Mouse (Mus musculus): ENCODE measurements around the gene Oas1g. TPM values are rescaled to one million over a fixed set of nuclear protein-coding genes. Genes with fewer than 3 reads are reported as not detected.
"Not testable (repeated sequence)": the region's sequence is repeated elsewhere in the genome, so short reads cannot be mapped to it uniquely, and the experiment has no call there.

Gene Oas1g
- total RNA-seq (2021), result not detected
- long read RNA-seq, experiment 1, result 0 reads
- long read RNA-seq, experiment 2, result 0 reads

DNA sequence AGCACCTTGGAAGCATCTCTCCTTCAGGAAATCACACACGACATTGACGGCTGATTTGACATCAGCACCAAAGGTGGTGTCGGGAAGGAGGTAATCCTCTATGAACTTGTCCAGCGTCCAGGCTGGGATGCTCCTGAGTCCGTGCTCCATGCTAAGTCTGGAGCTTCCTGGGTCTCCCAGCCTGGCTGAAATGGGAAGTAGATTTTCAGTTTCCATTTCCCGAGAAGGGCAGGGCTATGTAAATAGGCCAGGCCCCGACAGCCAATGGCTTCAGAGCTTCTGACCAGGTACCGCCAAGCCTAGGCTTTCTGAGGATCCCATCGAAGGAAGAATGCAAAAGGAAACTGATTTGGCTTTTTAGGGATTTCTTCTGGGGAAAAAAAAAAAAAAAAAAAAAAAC, at the start of gene Oas1g:
Gene Oas1g, minus strand, starts transcription at position 201 of the 400 bp plus-strand sequence.
- not testable (repeated sequence) for DNase-seq (ENCODE audit: low spot score in 2 of 2)

DNA sequence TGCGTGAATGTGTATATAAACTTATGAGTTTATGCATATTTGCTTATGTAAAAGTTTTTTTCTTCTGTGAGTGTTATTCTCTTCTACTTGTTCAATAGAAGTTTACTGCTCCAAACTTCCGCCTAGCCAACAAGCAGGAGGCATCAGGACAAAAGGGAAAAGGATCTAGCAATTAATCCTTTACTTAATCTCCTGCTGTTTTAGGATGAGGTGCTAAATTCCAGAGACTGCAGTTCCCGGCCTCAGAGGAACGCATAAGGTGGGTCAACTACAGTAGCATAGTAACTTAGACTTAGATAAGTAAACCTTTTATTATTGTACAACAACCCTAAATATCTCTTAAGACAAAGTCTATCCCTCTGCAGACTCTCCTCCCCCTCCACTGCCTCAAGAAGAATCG, 46.6 kb upstream of the Oas1g start:
- no peak for DNase-seq (ENCODE audit: low spot score in 2 of 2)

DNA sequence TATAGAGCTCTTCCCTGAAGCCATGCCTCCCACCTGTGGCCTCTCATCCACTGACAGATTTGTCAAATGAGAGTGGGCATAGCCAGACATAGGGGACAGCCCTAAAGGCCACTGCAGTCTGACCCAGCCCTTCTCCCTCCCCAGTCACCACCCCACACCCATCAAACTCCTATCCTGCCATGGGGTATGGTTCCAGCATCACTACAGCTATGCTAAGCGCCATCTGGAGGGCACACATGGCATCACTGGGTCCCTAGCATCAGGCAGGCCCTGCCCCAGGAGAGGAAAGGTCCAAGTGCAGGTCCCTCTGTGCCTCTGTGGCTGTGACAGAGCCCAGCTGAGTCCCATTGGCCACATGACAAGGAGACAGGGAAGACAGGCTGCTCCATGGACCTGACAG, 39.6 kb upstream of the Oas1g start:
- no peak for DNase-seq (ENCODE audit: low spot score in 2 of 2)

DNA sequence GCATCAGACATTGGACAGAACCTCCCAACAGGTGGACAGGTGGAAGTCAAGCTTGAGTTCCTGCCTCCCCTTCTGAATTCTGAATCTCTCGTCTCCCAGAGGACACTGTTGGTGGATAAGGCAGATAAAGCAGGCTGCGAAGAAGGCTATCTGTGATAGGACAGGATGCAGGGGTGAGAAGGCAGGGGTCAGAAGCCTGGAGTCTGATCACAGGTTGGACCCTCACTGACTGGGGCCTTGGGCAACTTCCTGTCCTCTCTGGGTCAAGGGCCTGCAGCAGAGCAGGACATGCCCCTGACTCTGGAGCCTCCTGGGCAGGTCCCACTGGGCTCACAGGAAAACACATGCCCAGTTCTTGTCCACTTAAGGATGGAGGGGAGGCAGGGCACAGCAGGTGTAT, 38.9 kb upstream of the Oas1g start:
- DNase-seq (ENCODE audit: low spot score in 2 of 2), result not testable (repeated sequence)

DNA sequence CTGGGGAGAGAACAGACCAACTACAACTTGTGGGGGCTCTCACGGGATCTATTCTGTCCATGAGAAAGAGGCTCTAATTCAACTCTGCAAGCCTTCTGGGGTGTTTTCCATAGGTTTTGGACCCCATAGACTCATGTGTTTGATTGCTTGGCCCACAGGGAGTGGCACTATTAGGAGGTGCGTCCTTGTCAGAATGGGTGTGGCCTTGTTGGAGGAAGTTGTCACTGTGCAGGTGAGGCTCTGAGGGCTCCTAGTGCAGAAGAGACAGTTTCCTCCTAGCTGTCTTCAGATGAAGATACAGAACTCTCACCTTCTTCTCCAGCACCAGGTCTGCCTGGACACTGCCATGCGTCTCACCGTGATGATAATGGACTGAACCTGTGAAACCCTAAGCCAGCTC, 37.1 kb upstream of the Oas1g start:
- DNase-seq (ENCODE audit: low spot score in 2 of 2), result not testable (repeated sequence)

DNA sequence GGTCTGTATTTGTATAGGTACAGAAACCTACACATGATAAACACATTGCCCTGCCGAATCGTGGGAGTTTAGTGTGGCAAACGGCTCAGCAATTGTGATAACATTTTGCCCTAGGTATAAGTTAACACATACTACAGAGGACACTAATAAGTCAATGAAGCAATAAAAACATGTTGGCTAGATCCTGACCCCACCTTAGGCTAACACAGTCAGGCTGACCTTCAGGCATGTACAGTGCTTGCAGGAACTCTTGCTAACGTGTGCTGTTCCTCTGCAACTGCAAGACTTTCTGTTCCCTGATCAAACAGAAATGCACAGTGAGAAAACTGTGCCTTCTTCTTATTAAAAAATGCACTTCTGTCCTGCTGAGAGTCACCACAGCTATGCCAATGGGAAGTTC, 36.6 kb upstream of the Oas1g start:
- no peak for DNase-seq (ENCODE audit: low spot score in 2 of 2)

DNA sequence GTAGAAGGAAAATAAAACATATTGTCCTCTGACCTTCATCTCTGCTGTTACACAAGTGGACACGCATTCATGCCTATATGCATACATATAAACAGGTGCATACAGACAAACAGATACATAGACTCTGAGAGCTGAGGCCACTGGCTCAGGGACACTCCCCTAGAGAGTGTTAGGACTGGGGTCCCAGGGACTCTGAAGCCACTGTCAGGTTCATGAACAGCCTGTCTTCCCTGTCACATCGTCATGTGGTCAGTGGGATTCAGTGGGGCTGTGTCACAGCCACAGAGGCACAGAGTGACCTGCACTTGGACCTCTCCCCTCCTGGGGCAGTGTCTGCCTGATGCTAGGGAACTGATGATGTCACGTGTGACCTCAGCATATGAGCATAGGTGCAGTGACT, 32.9 kb upstream of the Oas1g start:
- DNase-seq (ENCODE audit: low spot score in 2 of 2), result no peak

DNA sequence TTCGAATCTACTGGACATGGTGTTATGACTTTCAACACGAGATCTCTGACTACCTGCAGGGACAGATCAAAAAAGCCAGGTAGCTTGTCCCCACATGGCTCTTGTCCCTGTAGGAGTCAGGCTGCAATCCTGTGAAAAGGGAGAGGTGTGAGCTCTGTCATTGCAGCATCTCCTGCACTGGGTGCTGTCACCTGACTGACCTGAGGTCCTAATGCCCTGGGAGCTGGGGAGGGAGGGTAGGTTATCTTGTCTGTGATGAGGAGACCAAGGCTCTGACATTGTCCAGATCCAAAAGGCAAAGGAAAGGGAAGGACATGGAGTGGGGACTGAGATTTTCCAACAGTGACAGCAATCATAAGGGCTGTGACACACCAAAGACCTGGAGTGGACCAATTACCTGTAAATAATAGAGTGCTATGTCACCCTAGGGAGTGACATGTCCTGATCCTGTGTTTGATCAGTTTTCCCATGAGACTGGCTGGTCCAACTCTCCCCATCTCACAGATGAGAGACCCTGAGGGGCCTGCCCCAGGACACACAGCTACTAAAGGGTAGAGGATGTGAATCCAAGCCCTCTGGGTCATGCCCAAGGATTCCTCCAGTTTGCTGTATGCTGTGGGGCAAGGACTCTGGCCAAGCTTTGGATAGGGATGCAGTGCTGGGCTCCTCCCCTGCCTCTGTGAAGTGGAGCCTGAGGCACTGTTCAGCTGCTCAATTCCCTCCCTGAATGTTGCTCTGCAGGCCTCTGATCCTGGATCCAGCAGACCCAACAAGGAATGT, 31.9 kb upstream of the Oas1g start:
- not testable (repeated sequence) for DNase-seq (ENCODE audit: low spot score in 2 of 2)

DNA sequence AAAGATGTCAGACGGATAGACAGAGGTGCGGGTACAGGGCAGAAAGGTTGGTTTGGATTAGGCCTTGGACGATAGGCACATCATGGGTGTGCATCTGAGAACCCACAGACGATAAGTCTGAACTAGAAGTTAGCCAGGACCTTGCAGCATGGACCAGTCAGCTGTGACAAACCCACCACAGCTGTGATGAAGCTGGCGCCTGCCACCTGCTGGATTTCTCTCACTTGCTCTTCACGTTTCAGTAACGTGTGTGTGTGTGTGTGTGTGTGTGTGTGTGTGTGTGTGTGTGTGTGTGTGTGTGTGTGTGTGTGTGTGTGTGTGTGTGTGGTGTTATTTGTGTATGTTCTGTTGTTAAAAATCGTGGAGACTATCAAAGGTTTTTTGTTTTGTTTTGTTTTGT, 26.8 kb upstream of the Oas1g start, which contains the start of gene Oas1d:
Gene Oas1d, plus strand, starts transcription at position 333 of the 400 bp plus-strand sequence.
- not testable (repeated sequence) for DNase-seq (ENCODE audit: low spot score in 2 of 2)

DNA sequence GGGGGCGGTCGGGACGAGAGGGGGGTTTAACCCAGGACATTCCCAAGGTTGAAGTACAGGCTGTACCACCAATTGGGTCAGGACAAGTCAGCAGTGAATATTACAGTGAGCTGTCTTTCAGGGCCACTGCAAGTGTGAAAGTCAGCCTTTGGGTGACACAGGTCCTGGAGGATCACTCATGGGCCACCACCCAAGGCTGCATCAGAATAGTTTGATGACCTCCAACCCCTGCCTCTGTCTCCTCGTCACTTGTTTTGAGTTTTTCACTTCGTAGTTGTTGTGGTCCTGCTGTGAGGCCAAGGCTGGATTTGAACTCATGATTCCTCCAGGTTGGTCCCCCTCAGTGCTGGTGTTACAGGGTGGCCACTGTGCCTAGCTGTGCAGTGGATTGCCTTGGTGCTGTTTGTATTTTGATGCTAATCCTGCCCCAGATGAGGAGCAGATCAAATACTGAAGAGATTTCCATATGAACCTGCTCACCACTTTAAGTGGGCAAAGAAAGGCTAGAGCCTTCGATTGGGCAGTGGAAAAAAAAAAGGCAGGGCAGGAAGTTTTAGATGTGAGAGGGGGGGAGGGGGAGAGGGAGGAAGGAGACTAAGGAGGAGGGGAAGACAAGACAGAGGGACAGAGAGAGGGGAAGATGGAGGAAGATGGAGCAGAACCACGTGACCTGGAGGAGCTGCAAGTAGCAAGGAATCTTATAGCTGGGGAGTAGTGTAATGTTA, 20.9 kb upstream of the Oas1g start:
- DNase-seq (ENCODE audit: low spot score in 2 of 2), result no peak

DNA sequence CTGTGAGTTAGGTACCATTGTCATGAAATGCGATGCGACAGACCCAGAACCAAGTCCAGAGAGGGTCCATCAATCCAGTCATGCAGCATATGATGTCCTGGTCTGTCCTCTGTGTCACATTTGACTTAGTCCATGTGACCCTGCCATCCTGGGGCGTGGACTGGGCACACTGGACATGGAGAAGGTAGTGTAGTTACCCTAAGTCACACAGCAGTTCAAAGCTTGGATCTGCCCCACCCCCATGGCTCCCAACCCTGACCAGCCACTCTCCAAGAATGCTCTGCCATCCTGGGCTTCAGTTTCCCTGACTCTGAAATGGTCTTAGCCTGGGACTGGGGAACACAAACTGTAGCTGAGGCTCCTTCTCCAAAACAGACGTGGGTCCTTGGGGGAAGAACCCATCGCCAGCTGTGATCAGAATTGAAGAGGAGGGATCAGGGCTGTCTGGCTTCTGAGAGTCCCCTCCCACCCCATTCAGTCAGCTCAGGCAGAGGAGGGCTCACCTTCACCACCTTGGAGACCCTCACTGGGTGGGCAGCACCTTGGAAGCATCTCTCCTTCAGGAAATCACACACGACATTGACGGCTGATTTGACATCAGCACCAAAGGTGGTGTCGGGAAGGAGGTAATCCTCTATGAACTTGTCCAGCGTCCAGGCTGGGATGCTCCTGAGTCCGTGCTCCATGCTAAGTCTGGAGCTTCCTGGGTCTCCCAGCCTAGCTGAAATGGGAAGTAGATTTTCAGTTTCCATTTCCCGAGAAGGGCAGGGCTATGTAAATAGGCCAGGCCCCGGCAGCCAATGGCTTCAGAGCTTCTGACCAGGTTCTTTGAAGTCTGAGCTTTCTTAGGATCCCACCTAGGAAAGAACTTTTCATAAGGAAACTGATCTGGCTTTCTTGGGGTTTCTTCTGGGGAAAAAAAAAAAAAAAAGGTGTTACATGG, 19.6 kb upstream of the Oas1g start, which contains the start of gene Oas1a:
Gene Oas1a, minus strand, starts transcription at position 731 of the 943 bp plus-strand sequence.
- not testable (repeated sequence) for DNase-seq (ENCODE audit: low spot score in 2 of 2)

DNA sequence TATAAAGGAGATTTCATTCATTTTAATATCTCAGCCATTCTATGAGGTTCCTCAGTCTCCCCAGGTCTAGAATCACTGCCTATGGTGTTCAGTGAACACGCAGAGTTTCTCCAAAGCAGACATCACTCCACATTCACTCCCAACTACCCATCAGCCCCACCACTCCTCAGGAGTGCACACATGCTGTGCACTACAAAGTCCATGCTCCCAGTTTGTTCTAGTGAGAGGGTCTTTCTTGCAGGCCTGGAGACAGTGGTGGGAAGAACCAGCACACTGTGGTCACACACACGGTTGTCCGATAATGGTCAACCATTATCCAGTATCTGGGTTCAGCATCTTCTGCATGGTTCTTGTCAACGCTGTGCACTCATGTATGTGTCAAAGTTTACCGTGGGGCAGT, 14.6 kb upstream of the Oas1g start:
- DNase-seq (ENCODE audit: low spot score in 2 of 2), result no peak

DNA sequence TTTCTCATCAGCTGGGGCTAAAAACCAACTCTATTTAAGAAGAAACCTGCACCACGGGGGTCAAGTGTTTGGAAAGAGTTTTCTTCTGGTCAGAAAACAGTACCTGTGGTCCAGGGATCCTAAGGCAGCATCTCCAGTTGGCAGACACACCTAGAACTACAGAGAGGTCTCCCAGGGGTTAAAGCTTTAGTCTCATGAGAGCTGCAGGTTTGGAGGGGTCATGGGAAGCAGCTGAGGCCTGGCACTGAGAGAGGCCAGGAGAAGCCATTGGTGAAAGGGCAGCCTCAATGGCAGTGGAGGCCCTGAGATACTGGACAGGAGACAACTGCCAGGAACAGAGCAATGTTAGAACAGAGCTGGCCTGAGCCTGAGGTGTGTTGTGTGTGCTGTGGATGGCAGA, 13.3 kb upstream of the Oas1g start:
- DNase-seq (ENCODE audit: low spot score in 2 of 2), result no peak

DNA sequence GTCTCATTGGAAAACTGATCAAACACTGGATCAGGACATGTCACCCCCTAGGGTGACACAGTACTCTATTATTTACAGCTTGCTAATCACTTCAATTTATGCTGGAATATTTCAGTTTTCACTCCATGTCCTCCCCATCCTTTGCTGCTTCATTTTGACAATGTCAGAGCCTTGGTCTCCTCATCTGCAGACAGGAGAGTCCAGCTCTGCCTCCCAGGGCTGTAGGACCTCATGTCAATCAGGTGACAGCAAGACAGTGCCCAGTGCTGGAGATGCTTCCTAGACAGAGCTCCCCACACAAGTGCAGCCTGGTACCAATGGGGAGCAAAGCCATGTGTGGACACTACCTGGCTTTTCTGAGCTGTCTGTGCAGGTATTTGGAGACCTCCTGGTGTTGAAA, 11.3 kb upstream of the Oas1g start:
- no peak for DNase-seq (ENCODE audit: low spot score in 2 of 2)

DNA sequence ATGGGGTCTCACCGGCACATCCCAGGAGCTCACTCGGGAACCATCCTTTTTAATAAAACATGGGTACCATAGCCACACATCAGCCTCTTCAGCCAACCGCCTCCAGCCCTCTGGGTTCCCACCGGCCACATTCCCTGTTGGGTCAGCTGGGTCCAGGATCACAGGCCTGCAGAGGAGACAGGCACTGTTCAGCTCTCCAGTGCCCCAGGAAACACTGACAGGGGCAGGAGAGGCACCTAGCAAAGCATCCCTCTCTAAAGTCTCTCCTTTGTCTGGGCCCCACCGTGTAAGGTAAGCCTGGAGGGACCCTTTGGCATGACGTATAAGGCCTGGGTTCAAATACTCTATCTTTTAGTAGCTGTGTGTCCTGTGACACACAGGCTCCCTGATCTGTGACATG, 10.9 kb upstream of the Oas1g start:
- no peak for DNase-seq (ENCODE audit: low spot score in 2 of 2)

DNA sequence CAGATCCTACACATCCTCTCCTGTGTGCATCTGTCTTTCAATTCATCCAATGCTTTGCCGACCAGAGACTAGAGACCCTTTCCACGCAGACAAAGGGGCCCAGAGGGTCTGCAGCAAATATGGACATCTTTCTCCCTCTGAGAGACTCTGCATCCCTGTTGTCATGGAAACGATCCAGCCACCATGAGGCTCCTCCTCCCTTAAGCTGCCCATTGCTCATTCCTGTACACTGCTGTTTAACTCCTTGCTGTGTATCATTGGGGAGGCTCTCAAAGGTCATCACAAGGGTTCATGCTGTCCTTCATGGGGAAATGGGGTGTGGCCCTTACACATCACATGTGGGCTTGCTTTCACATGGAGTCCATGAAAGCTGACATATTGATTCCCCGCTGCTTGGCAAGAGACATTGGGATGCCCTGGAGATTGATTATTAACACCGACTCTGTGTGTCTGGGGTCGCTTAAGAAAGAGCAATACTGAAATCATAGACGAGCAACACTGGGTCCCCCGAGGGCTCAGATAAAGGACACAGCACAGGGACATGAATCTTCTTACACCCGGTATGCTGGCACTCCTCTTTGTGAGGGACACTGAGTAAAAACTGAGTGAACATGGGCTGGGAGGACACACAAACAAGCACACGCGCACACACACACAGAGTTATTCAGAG, 8.0 kb upstream of the Oas1g start:
- DNase-seq (ENCODE audit: low spot score in 2 of 2), result no peak

DNA sequence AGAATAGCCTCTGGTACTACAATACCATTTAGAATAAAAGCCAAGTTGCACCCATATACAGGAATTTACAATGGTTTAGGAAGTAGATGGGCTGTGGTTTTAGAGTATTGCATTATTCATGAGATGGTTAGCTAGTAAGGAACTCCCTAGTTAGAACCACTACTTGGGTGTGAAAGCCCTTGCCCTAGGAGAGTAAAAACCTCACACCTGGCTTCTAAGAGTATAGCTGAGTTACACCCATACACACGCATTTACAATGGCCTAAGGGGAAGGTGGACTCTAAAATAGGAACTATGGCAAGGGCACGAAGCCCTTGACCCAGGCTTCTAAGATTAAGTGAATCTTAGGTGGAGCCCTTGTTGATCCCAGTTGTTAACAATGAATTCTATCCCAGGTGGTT, 7.3 kb upstream of the Oas1g start:
- not testable (repeated sequence) for DNase-seq (ENCODE audit: low spot score in 2 of 2)

DNA sequence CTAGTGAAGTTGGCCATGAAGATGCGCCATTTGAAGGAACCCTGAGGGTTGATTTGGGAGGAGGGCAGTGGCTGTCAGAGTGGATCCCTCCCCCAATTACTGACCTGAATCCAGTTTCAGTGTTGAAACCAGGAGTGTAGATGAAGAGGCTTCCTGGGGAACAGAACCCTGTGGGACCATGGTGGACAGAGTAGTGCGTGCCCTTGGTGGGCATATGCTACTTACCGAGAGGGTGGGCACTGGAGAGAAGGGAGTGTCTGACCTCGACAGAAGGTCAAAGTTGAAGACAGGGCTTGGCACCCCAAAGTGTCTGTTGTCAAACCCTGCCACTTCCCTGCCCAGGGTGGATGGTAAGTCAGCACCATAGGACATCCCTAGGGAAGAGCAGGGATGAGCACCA, 6.5 kb upstream of the Oas1g start:
- not testable (repeated sequence) for DNase-seq (ENCODE audit: low spot score in 2 of 2)

DNA sequence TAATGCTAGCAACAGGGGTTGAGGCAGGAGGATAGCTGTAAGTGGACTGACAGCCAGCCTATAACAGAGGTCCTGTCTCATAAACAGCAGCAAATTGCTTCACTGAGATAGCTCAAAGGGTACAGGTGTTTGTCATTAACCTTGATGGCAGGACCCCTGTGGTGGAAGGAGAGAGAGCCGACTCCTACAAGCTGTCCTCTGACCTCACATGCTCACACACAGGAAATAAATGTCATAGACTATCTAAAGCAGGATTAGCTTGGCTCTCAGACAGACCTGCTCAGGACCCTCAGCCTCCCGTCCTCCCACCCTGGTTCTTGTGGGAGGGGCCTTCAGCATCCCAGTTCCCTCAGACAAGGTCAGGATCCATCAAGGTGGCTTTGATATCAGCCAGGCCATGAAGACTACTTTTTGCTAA, 4.8 kb upstream of the Oas1g start:
- DNase-seq (ENCODE audit: low spot score in 2 of 2), result no peak

DNA sequence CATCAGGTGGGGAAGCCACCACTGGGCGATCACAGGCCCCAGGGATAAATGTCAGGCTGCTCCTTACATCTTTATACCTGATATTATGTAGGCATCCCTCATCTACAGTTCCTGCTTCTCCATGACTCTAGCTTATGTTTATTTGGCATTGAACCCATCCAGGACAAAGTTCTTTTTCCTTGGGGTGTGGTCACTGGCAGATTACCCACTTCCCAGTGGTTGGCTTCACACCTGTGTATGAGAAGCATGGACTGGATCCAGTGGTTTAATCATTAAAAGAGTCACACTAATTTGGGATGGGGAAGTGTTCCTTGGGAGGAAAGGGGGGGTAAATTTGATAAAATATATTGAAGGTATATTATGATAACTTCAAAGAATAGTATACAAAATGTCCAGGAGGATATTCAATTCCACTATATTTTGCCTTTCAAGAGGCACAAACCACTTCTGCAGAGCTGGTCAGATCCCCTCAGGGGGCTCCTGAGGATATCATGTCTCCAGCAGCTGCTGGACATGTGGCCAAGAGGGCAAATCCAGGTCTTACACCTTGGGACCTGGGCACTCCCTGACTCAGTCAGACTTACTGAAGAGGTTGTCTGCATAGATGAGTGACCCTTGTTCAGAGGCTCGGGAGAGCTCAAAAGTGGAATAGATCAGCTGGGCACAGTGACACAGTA, 4.3 kb upstream of the Oas1g start:
- not testable (repeated sequence) for DNase-seq (ENCODE audit: low spot score in 2 of 2)
